14 mouse cellular contexts compared by ENCODE assay signal in the genomic region with DNA sequence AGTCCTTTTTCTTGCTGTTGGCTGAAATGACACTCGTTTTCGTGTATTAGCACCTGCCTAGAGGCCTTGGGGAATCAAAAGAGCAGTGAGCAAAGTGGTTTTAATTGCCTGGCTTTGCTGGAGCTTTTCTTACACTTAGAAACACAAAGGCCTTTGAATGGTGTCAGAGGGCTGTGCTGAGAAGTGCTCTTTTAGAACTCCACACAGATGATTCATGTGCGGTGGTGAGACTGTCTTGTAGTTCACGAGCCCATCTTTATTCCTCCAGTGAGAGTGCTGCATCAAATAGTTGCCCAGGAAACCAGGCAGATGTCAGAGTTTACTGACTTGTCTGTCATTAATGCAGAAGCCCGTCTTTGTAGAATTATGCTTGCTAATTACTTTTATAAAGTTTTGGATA. TPM values are rescaled to one million over a fixed set of nuclear protein-coding genes. Genes with fewer than 3 reads are reported as not detected.
DNase-seq lines count a peak whose midpoint lies in the region; ATAC-seq and TF ChIP-seq lines count a peak whose summit lies in the region.
"Had no signal": no experiment of that assay in that cellular context is flagged by ENCODE, and none has a peak within 500 bp of the region (broad histone marks: within the 10 kb centered on the region; RNA-seq: fewer than 3 reads in every experiment).

No protein-coding gene starts in this region.

- no peak for ATAC-seq in hindbrain, embryonic 14.5 days (ENCODE audit: low FRiP score)
- peak; percentile 79 for ATAC-seq in forebrain, embryonic 12.5 days (ENCODE audit: low FRiP score)
- ATAC-seq in hindbrain, postnatal 0 days: no peak
- no peak for ATAC-seq in neural tube, embryonic 15.5 days (ENCODE audit: low FRiP score)
- ATAC-seq: intestine, postnatal 0 days had no signal

- H3K36me3 ChIP-seq in hindbrain, embryonic 10.5 days: 0 out of 2 replicates have a peak, but pooled peaks cover 3% of the 10 kb centered on the region
- H3K36me3 ChIP-seq in hindbrain, embryonic 14.5 days (replicated peaks; ENCODE audit: control insufficient read depth, insufficient read depth): no peaks in the 10 kb centered on the region
- H3K36me3 ChIP-seq in forebrain, embryonic 12.5 days (replicated peaks): no peaks in the 10 kb centered on the region
- H3K36me3 ChIP-seq in hindbrain, postnatal 0 days (ENCODE audit: insufficient read depth, low read length): no peaks in the 10 kb centered on the region
- H3K36me3 ChIP-seq in neural tube, embryonic 15.5 days: no peaks in the 10 kb centered on the region
- H3K36me3 ChIP-seq: heart, embryonic 15.5 days had no signal

- H3K27me3 ChIP-seq in hindbrain, embryonic 10.5 days (ENCODE audit: insufficient read depth, poor library complexity, severe bottlenecking): no peaks in the 10 kb centered on the region
- no peaks in the 10 kb centered on the region for H3K27me3 ChIP-seq in hindbrain, embryonic 14.5 days (ENCODE audit: control insufficient read depth, insufficient read depth, low read length)
- no peaks in the 10 kb centered on the region for H3K27me3 ChIP-seq in forebrain, embryonic 12.5 days
- no peaks in the 10 kb centered on the region for H3K27me3 ChIP-seq in hindbrain, postnatal 0 days (ENCODE audit: insufficient read depth, low read length)
- no peaks in the 10 kb centered on the region for H3K27me3 ChIP-seq in neural tube, embryonic 15.5 days (replicated peaks)
- H3K27me3 ChIP-seq: heart, embryonic 15.5 days had no signal

- H3K9ac ChIP-seq in hindbrain, embryonic 14.5 days: no peak overlapping the region
- no peak overlapping the region for H3K9ac ChIP-seq in forebrain, embryonic 12.5 days
- no peak overlapping the region for H3K9ac ChIP-seq in hindbrain, postnatal 0 days (replicated peaks; ENCODE audit: low read length)
- H3K9ac ChIP-seq in neural tube, embryonic 15.5 days (replicated peaks): no peak overlapping the region
- H3K9ac ChIP-seq: heart, embryonic 15.5 days had no signal

- no peaks in the 10 kb centered on the region for H3K9me3 ChIP-seq in hindbrain, embryonic 10.5 days
- H3K9me3 ChIP-seq in hindbrain, embryonic 14.5 days (ENCODE audit: control insufficient read depth, low read length): no peaks in the 10 kb centered on the region
- H3K9me3 ChIP-seq in forebrain, embryonic 12.5 days: no peaks in the 10 kb centered on the region
- H3K9me3 ChIP-seq in hindbrain, postnatal 0 days (ENCODE audit: low read length): no peaks in the 10 kb centered on the region
- H3K9me3 ChIP-seq in neural tube, embryonic 15.5 days (replicated peaks): no peaks in the 10 kb centered on the region
- H3K9me3 ChIP-seq: heart, embryonic 15.5 days had no signal

- no peak overlapping the region for H3K4me3 ChIP-seq in hindbrain, embryonic 10.5 days
- no peak overlapping the region for H3K4me3 ChIP-seq in hindbrain, embryonic 14.5 days (replicated peaks; ENCODE audit: low read length)
- no peak overlapping the region for H3K4me3 ChIP-seq in forebrain, embryonic 12.5 days (replicated peaks)
- no peak overlapping the region for H3K4me3 ChIP-seq in hindbrain, postnatal 0 days (ENCODE audit: low read length)
- H3K4me3 ChIP-seq in neural tube, embryonic 15.5 days (replicated peaks): no peak overlapping the region
- H3K4me3 ChIP-seq: heart, embryonic 15.5 days had no signal

- WGBS in hindbrain, embryonic 10.5 days: 41% methylated on average over 5 of the region's 5 CpGs
- WGBS in hindbrain, embryonic 14.5 days: 19% methylated on average over 5 of the region's 5 CpGs
- WGBS in forebrain, embryonic 12.5 days: 16% methylated on average over 5 of the region's 5 CpGs
- 18% methylated on average over 5 of the region's 5 CpGs for WGBS in hindbrain, postnatal 0 days
- 10% methylated on average over 5 of the region's 5 CpGs for WGBS in neural tube, embryonic 15.5 days

- H3K4me2 ChIP-seq in hindbrain, embryonic 14.5 days (replicated peaks): no peak overlapping the region
- peak overlapping the region; percentile 13; the same call in 1 of the 2 replicates for H3K4me2 ChIP-seq in forebrain, embryonic 12.5 days
- no peak overlapping the region for H3K4me2 ChIP-seq in hindbrain, postnatal 0 days (ENCODE audit: low read depth, low read length)
- H3K4me2 ChIP-seq in neural tube, embryonic 15.5 days: no peak overlapping the region
- H3K4me2 ChIP-seq: heart, embryonic 15.5 days had no signal

- no peak for TF ChIP-seq CTCF in hindbrain, postnatal 0 days (IDR thresholded peaks at IDR 0.05; ENCODE audit: low read depth)

- no peak for DNase-seq in hindbrain, embryonic 10.5 days (ENCODE audit: low spot score)
- no peak for DNase-seq in hindbrain, embryonic 14.5 days (ENCODE audit: low spot score)
- DNase-seq in hindbrain, postnatal 0 days (ENCODE audit: low spot score): peak; percentile 5
- no peak for DNase-seq in cerebellum, adult 11 months
- no peak for DNase-seq in cerebellum, postnatal 25 days
- DNase-seq in adrenal gland, postnatal 14 days: no peak
- DNase-seq: adrenal gland, postnatal 36 days; cerebellum, adult 11-12 months; kidney, postnatal 36 days; spleen, adult 18-20 months had no signal

- peak overlapping the region; percentile 56; the same call in 1 of the 2 replicates for H3K27ac ChIP-seq in hindbrain, embryonic 10.5 days
- no peak overlapping the region for H3K27ac ChIP-seq in hindbrain, embryonic 14.5 days
- H3K27ac ChIP-seq in forebrain, embryonic 12.5 days: peak overlapping the region; percentile 74
- no peak overlapping the region for H3K27ac ChIP-seq in hindbrain, postnatal 0 days
- 0 out of 2 replicates have a peak overlapping the region, but pooled peaks have one; percentile 11 for H3K27ac ChIP-seq in neural tube, embryonic 15.5 days (replicated peaks)
- H3K27ac ChIP-seq: heart, embryonic 15.5 days had no signal

- peaks cover 29% of the 10 kb centered on the region for H3K4me1 ChIP-seq in hindbrain, embryonic 10.5 days (replicated peaks)
- peaks cover 9% of the 10 kb centered on the region; the same call in 1 of the 2 replicates for H3K4me1 ChIP-seq in hindbrain, embryonic 14.5 days (replicated peaks; ENCODE audit: control insufficient read depth, insufficient read depth, low read length)
- peaks cover 36% of the 10 kb centered on the region for H3K4me1 ChIP-seq in forebrain, embryonic 12.5 days
- H3K4me1 ChIP-seq in hindbrain, postnatal 0 days (ENCODE audit: insufficient read depth, low read length): no peaks in the 10 kb centered on the region
- peaks cover 14% of the 10 kb centered on the region for H3K4me1 ChIP-seq in neural tube, embryonic 15.5 days
- H3K4me1 ChIP-seq: heart, embryonic 15.5 days had no signal

RNA-seq across cellular contexts. Expression of a gene that starts 50.2 kb away (rescaled TPM):
- polyA plus RNA-seq in hindbrain, embryonic 10.5 days (2016; fragmentation: Nextera tagmentation; extraction: Ambion mirVana): 106 and 115 TPM in 2 replicates
- polyA plus RNA-seq in hindbrain, embryonic 14.5 days (2014; fragmentation: Nextera tagmentation; extraction: Ambion mirVana): 48.2 and 57.3 TPM in 2 replicates
- polyA plus RNA-seq in forebrain, embryonic 12.5 days (2016; fragmentation: Nextera tagmentation; extraction: Ambion mirVana): 76.0 and 78.0 TPM in 2 replicates
- total RNA-seq in hindbrain, postnatal 0 days (2014; rRNA removed): 40.7 and 64.4 TPM in 2 replicates
- 52.2 and 54.0 TPM in 2 replicates for polyA plus RNA-seq in hindbrain, postnatal 0 days (2015; fragmentation: Nextera tagmentation; extraction: Ambion mirVana)
- polyA plus RNA-seq in neural tube, embryonic 15.5 days (2015; fragmentation: Nextera tagmentation; extraction: Ambion mirVana): 57.2 and 62.7 TPM in 2 replicates
- total RNA-seq in adrenal gland, postnatal 14 days (2021): 121 and 129 TPM in 2 replicates

RNA-seq across cellular contexts. Expression of a gene that starts 51.1 kb away (rescaled TPM):
- 11.3 and 15.4 TPM in 2 replicates for polyA plus RNA-seq in hindbrain, embryonic 10.5 days (2016; fragmentation: Nextera tagmentation; extraction: Ambion mirVana)
- polyA plus RNA-seq in hindbrain, embryonic 14.5 days (2014; fragmentation: Nextera tagmentation; extraction: Ambion mirVana): 21.9 and 22.1 TPM in 2 replicates
- polyA plus RNA-seq in forebrain, embryonic 12.5 days (2016; fragmentation: Nextera tagmentation; extraction: Ambion mirVana): 17.1 and 21.2 TPM in 2 replicates
- total RNA-seq in hindbrain, postnatal 0 days (2014; rRNA removed): 47.4 and 49.5 TPM in 2 replicates
- polyA plus RNA-seq in hindbrain, postnatal 0 days (2015; fragmentation: Nextera tagmentation; extraction: Ambion mirVana): 18.5 and 20.2 TPM in 2 replicates
- 22.4 and 24.9 TPM in 2 replicates for polyA plus RNA-seq in neural tube, embryonic 15.5 days (2015; fragmentation: Nextera tagmentation; extraction: Ambion mirVana)
- 21.0 and 25.7 TPM in 2 replicates for total RNA-seq in adrenal gland, postnatal 14 days (2021)

Comparison
In these comparisons a context has a peak if more than half of its experiments do, and no peak if none do; other contexts are left out.
1. H3K27ac ChIP-seq: peak in hindbrain, embryonic 10.5 days (single experiment), forebrain, embryonic 12.5 days (single experiment) and neural tube, embryonic 15.5 days (single experiment); none in hindbrain, embryonic 14.5 days (single experiment) and hindbrain, postnatal 0 days (single experiment).